Mouse (Mus musculus): ENCODE measurements around the gene Avpi1.

The Avpi1 gene

GRCm38 (mm10) chr19:42144541-42145167, 15.8 kb upstream of the Avpi1 start:
- DNase-seq (ENCODE audit: low spot score) = peak; percentile 81

- no peak for DNase-seq (ENCODE audit: low spot score)
Observed at GRCm38 (mm10) chr19:42144067-42144466, 15.2 kb upstream of the Avpi1 start.

GRCm38 (mm10) chr19:42142757-42143156, 13.9 kb upstream of the Avpi1 start:
- no peak for DNase-seq (ENCODE audit: low spot score)

- no peak for DNase-seq (ENCODE audit: low spot score)
Observed at GRCm38 (mm10) chr19:42141998-42142397, 13.1 kb upstream of the Avpi1 start.

GRCm38 (mm10) chr19:42139724-42140517, 11.1 kb upstream of the Avpi1 start:
- DNase-seq (ENCODE audit: low spot score) = no peak

- DNase-seq (ENCODE audit: low spot score) = no peak
Observed at GRCm38 (mm10) chr19:42138517-42139285, 9.8 kb upstream of the Avpi1 start.

GRCm38 (mm10) chr19:42137167-42137672, 8.4 kb upstream of the Avpi1 start:
- no peak for DNase-seq (ENCODE audit: low spot score)

GRCm38 (mm10) chr19:42136126-42136525, 7.3 kb upstream of the Avpi1 start:
- DNase-seq (ENCODE audit: low spot score) = peak; percentile 38

- no peak for DNase-seq (ENCODE audit: low spot score)
Observed at GRCm38 (mm10) chr19:42135070-42135469, 6.2 kb upstream of the Avpi1 start.

- DNase-seq (ENCODE audit: low spot score) = no peak
Observed at GRCm38 (mm10) chr19:42131101-42131500, 2.2 kb upstream of the Avpi1 start.

GRCm38 (mm10) chr19:42130294-42130606, 1.4 kb upstream of the Avpi1 start:
- DNase-seq (ENCODE audit: low spot score) = no peak

GRCm38 (mm10) chr19:42129509-42130293, 842 bp upstream of the Avpi1 start:
- DNase-seq (ENCODE audit: low spot score) = no peak

- DNase-seq (ENCODE audit: low spot score) = no peak
Observed at GRCm38 (mm10) chr19:42128052-42128740, 663 bp downstream of the Avpi1 start.

- DNase-seq (ENCODE audit: low spot score) = no peak
Observed at GRCm38 (mm10) chr19:42127024-42127423, 1.8 kb downstream of the Avpi1 start.

GRCm38 (mm10) chr19:42126219-42126605, 2.6 kb downstream of the Avpi1 start:
- DNase-seq (ENCODE audit: low spot score) = no peak

- DNase-seq (ENCODE audit: low spot score) = no peak
Observed at GRCm38 (mm10) chr19:42125501-42126218, 3.2 kb downstream of the Avpi1 start.

GRCm38 (mm10) chr19:42124684-42125083, 4.2 kb downstream of the Avpi1 start:
- DNase-seq (ENCODE audit: low spot score) = no peak

- no peak for DNase-seq (ENCODE audit: low spot score)
Observed at GRCm38 (mm10) chr19:42120451-42120850, 8.4 kb downstream of the Avpi1 start.

GRCm38 (mm10) chr19:42118596-42118995, 10.3 kb downstream of the Avpi1 start:
- no peak for DNase-seq (ENCODE audit: low spot score)

GRCm38 (mm10) chr19:42118142-42118541, 10.7 kb downstream of the Avpi1 start:
- no peak for DNase-seq (ENCODE audit: low spot score)

All from MN1 (cell line).